Mouse (Mus musculus) thymus, postnatal 0 days (tissue): ENCODE data around the gene Pdcd1lg2. TPM values are rescaled to one million over a fixed set of nuclear protein-coding genes. Genes with fewer than 3 reads are reported as not detected.

ENCODE experiments used
- DNase-seq: peaks from one replicate; pipeline ENCODE4 v3.0.0-alpha.2; 2015; ENCODE audit warnings: low spot score
- polyA plus RNA-seq: library from polyadenylated mRNA; unstranded; fragments of >200 nt; fragmentation: Nextera tagmentation; extraction: Ambion mirVana; gene quantifications from 2 replicates; pipeline ENCODE4 v1.2.1, GENCODE M21; 2015

The Pdcd1lg2 gene
- polyA plus RNA-seq, 1 experiment from 2014 or later: 4.6 TPM

GRCm38 (mm10) chr19:29418661-29419115, 8.0 kb downstream of the Pdcd1lg2 start:
- DNase-seq: peak; percentile 81

GRCm38 (mm10) chr19:29419506-29419905, 8.8 kb downstream of the Pdcd1lg2 start:
- DNase-seq: no peak

DNA sequence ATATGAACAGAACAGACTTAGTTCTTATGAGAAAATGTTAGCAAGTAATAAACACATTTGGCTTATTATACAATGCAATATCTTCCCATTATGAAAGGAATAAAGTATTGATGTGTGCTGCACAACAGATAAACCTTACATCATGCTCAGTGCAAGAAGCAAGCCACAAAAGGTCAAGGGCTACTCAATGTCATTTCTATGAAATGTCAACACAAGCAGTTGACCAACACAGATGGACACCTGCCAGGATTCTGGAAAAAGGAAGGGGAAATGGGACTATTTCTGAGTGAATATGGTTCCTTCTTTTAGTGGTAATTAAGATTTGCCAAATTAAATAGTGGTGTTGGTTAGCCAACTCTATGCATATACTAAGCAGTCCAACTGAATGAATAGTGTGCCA, 9.2 kb downstream of the Pdcd1lg2 start:
- no peak for DNase-seq

DNA sequence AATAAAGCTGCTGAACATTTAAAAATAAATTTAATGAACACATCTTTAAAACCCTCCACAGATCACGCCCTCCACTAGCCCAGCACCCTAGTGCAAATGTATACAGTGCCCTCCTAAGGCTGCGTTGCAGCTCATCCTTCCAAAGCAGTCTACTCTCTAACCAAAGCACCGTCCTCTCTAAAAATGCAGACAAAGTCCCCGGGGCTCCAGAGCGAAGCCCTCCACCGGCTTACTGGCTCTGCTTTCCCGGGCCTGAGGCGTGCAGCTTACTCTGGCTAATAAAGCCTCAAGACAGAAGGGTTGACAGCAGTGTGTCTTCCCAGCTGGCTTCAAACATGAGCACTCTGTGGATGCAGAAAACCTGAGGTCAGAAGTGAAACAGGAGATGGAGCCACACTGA, 9.7 kb downstream of the Pdcd1lg2 start:
- DNase-seq: no peak

GRCm38 (mm10) chr19:29422013-29422645, 11.4 kb downstream of the Pdcd1lg2 start:
- DNase-seq: no peak

- DNase-seq: no peak
These were observed 12.1 kb downstream of the Pdcd1lg2 start for GRCm38 (mm10) chr19:29422796-29423195.

DNA sequence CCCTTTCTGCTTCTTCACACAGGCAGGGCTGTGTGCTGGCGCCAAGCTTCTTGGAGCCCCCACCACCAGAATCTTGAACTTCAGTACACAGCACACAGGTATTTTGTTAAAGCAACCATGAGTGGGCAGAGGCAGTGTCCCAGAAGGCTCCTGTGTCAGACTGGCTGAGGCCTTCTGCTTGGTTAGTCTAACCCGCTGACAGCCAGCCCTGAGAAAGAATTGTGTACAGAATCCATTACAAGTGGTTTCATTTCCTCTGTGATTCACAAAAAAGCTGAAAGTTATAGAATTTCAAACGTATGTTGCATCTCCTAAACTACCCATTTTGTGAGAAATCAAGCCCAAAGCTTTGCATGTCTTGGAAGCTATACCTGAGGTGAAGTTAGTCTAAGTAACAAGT, 19.8 kb downstream of the Pdcd1lg2 start:
- DNase-seq: no peak

- DNase-seq: peak; percentile 20
These were observed 20.2 kb downstream of the Pdcd1lg2 start for GRCm38 (mm10) chr19:29430953-29431352.

DNA sequence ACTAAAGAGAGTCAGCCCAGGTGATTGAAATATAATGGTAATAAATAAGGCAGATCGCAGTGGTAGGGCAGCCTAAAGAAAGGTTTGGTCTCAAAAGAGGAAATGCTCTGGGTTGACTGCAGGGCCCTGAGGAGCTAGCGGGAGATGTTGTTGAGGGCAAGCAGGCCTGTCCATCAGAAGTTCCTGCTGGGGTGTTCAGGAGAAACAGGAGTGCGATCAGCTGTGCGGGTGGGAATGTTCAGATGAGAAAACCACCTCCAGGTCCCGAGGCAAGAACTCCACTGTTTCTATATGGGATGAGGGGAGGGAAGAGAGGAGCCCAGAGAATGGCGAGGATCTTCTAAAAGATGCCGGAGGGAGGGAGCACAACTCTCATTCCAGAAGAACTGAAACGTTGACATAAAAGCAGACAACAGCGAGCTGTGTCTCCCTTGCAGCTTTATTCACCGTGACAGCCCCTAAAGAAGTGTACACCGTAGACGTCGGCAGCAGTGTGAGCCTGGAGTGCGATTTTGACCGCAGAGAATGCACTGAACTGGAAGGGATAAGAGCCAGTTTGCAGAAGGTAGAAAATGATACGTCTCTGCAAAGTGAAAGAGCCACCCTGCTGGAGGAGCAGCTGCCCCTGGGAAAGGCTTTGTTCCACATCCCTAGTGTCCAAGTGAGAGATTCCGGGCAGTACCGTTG, 26.2 kb downstream of the Pdcd1lg2 start:
- no peak for DNase-seq

DNA sequence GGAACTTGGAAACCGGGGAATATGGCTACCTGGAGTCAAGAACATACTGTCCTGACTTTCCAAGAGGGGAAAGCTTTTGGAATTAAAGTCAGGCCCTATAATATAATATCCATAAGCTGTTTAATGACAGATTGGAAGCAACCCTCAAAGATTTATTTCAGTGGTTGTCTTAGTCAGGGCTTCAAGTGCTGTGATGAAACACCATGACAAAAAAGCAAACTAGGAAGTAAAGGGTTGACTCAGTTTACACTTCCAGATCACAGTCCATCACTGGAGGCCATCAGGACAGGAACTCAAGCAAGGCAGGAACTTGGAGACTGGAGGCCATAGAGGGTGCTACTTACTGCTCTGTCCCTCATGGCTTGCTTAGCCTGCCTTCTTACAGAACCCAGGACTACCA, 27.1 kb downstream of the Pdcd1lg2 start:
- no peak for DNase-seq

DNA sequence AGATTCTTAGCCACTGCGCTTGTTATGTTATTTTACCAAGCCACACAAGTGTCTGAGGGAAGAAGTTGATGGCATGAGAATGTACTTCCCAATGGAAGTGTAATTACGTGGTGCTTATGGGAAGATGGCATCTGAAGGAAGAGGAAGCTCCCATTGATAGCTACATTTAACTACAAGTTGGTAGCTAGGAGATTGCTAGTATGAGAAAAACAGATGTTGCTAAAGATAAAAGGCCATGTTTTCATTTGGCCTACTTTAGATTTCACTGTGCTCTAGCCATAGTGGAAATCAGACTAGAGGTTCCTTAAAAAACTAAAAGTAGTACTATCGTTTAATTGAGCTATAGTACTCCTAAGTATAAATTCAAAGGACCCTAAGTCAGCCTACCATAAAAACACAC, 28.5 kb downstream of the Pdcd1lg2 start:
- no peak for DNase-seq

DNA sequence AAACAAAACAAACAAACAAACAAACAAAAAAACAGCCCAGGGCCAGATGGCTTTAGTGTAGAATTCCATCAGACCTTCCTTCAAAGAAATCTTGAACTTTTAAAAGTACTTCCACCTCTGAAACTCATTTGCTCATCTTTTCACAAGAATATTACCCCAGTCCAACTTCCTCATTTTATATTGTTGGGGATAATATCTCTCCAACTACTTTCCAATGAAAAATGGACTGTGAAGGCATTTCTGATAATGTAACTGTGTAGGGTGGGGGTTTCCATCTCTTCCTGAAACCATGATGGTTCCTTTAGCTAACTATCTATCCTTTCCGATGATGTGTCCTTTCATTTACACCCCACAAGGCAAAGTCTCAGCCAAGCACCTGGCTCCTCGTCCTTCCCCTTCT, 31.8 kb downstream of the Pdcd1lg2 start:
- DNase-seq: no peak

DNA sequence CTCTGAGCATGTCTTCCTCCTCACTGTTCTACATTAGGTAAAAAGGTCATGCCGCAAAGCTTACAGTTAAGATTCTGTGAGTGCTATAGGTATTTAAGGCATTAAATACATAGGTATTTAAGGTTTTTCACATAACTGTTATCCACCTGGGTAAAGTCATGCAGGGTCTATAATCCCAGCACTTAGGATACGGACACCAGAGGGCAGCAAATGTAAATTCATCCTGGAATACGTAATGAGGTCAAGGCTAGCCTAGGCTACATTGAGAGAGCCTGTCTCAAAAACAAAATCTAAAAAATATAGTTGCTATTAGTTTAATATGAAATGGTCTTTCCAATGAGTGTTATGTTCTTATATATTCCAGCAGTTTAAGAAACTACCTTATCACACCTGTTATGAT, 33.6 kb downstream of the Pdcd1lg2 start:
- DNase-seq: no peak

DNA sequence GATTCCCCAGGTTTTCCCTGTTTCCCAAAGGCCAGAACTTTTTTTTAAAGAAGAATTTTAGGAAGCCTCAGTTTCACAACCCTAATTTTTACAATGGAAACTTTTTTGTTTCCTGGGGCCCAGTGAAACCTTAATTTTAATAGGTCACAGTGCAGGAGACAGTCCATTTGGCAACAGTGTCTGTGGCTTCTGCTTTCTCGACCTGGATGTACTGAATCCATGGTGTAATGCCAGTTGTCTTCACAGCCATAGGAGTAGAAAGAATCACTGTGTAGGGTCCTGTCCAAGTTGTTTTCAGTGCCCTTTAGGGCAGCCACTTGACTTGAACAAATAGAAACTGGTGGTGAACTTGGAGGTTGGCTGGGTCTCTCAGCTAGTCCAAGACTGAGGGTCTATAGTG, 37.7 kb downstream of the Pdcd1lg2 start:
- DNase-seq: no peak

DNA sequence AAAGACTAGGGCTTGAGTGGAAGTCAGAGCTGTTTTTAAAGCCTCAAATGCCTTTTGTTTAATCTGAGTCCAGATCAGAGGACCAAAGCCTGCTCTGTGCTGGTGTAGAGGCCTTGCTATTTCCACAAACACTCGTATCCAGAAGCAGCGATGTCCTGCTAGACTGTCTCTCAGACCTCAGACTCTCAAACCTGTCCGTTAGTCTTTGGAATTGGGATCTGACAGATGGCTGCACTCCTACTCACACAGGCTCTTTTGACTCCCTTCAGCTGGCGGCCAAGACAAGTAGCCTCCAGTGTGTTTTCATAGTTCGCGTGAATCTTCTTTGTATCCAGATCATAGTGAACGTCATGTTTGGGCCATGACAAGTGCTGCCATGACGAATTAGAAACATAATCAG, 39.7 kb downstream of the Pdcd1lg2 start:
- DNase-seq: no peak

DNA sequence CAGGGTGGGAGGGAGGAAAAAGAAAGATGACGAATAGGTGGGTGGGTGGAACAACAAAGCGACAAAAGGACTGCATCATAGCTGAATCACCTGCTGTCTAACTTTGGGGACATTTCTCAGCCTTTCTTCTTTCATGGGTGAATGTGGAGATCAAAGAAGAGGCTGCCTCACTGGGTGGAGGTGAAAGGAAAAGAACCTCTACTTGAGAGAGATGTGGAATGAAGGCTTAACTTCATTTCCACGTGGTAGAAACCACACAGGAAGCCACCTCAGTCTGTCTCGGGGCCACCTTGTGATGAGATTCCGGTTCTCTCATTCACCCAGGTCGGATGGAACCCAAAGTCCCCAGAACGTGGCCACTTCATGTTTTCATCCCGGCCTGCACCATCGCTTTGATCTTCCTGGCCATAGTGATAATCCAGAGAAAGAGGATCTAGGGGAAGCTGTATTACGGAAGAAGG, 43.5 kb downstream of the Pdcd1lg2 start:
- peak; percentile 87 for DNase-seq

DNA sequence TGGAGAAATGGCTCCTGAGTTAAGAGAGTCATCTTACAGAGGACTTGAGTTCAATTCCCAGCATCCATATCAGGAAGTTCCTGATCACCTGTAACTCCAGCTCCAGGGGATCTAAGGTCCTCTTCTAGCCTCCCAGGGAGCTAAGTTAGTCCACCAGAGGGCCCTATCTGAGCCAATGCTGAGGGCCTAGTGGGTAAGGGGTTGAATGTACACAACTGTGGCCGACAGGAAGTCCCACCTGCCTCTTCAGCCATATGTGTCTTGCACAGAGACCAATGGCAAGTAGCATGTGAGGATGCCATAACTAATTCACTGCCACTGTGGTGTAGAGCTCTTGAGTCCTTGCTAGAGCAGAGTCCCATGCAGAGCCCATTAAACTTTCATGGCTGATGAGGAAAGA, 44.4 kb downstream of the Pdcd1lg2 start:
- no peak for DNase-seq

DNA sequence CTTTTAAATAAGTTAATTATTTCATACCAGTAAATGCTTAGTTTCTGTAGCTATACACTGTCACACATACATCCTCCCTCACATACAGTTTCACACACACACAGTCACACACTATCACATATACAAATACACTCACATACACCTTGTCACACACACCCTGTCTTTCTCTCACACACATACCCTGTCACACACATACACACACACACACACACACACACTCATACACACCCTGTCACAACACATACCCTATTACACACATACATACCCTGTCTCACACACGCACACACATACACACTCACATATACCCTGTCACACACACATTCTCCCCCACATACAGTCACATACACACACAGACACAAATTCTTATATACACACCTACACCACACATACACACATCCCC, 47.3 kb downstream of the Pdcd1lg2 start:
- DNase-seq: no peak

DNA sequence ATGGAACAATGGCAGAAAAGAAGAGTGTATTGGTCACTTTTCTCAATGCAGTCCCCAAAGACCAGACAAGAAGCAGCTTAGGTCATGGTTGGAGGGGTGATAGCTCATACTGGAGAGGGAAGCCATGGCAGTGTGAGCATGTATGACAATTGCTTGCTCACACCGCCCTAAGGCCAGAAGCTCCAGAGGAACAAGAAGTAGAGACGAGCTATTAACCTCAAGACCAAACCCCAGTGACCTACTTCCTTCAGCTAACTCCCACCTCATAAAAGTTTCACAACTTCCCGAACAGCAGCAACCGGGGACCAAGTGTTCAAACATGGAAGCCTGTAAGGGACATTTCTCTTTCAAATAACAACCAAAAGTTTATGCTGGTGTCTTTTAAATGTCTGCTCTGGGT, 51.7 kb downstream of the Pdcd1lg2 start:
- DNase-seq: no peak

DNA sequence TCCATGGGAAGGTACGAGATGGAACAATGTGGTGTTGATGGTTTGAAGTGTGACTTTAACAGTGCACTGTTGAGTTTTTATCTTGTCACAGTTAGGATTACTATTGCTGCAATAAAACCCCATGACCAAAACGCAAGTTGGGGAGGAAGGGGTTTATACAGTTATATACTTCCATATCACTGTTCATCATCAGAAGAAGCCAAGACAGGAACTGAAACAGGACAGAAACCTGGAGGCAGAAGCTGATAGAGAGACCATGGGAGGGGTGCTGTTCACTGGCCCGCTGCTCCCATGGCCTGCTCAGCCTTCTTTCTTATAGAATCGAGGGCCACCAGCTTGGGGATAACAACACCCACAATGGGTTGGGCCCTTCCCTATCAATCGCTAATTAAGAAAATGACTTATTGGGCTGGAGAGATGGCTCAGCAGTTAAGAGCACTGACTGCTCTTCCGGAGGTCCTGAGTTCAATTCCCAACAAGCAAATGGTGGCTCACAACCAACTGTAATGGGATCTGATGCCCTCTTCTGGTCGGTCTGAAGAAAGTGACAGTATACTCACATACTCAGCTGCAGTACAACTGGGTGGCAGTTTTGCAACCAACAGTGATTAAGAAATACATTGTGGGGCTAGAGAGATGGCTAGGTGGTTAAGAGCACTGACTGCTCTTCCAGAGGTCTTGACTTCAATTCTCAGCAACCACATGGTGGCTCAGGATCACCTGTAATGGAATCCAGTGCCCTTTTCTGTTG, 53.1 kb downstream of the Pdcd1lg2 start:
- no peak for DNase-seq

DNA sequence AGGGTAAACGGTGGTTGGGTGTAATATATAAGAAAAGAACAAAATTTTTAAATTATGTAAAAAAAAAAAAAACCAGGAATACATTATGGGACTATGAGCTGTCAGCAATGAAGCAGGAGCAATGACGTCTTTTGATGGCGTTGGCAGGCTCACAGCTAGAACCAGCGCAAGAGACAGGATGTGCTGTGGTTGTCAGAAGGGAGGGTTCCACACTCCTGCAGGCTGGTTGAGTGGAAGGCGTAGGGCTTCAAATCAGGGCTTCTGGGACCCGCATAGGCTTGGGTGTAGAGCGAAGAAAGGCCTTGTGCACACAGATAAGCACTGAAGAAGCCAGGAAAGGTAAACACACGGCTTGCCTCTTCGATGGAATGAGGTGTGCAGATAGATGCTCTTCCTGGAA, 56.1 kb downstream of the Pdcd1lg2 start:
- peak; percentile 57 for DNase-seq

GRCm38 (mm10) chr19:29468941-29469685, 58.4 kb downstream of the Pdcd1lg2 start:
- DNase-seq: no peak
